Mouse (Mus musculus) layer of hippocampus, adult 2 months (tissue): ENCODE measurements around the gene C2cd3. TPM values are rescaled to one million over a fixed set of nuclear protein-coding genes. Genes with fewer than 3 reads are reported as not detected.

ENCODE experiments used
- DNase-seq, 2 experiments: peaks; one replicate each; pipeline ENCODE4 v3.0.0; 2022; ENCODE audit warnings: low spot score in 2 of 2
- H3K27ac ChIP-seq: fragments of 200-600 bp; 2 replicates; pipeline ENCODE4 v1.8.1; 2022
- H3K4me3 ChIP-seq: fragments of 200-600 bp; 2 replicates; pipeline ENCODE4 v1.8.1; 2022; ENCODE audit warnings: mild to moderate bottlenecking
- CTCF ChIP-seq: fragments of 200-600 bp; conservative IDR thresholded peaks from 2 replicates; pipeline ENCODE4 v1.8.1; 2022; ENCODE audit warnings: antibody characterized with exemption, mild to moderate bottlenecking, moderate library complexity
- long read RNA-seq, 2 experiments: library from polyadenylated mRNA; stranded (forward); transcript quantifications; one replicate each; pipeline ENCODE4 v2.0.0; 2021; ENCODE audit warnings: borderline mapping rate in 2 of 2
- total RNA-seq, 2 experiments: library from RNA; stranded (reverse); gene quantifications; 2 replicates each; pipeline ENCODE4 v1.2.3; 2021

Gene C2cd3
- total RNA-seq, result 10 to 100 TPM; 22.7 to 22.8 TPM
- long read RNA-seq, experiment 1, partial matches to known transcripts, result 5 of 9 reads
- long read RNA-seq, experiment 1, other reads (novel, unspliced or antisense), result 4 of 9 reads
- long read RNA-seq, experiment 2, full-length matches to known transcripts, result 2 of 7 reads
- long read RNA-seq, experiment 2, partial matches to known transcripts, result 4 of 7 reads
- long read RNA-seq, experiment 2, other reads (novel, unspliced or antisense), result 1 of 7 reads

GRCm38 (mm10) chr7:100371495-100372451, at the start of gene C2cd3, which contains the start of gene Ppme1:
C2cd3 (plus strand) TSS chr7:100372233.
Ppme1 (minus strand) TSS chr7:100372307.
- Histone ChIP-seq H3K27ac (peak within 1 kb of the TSS; percentile 95), H3K4me3 (peak within 1 kb of the TSS; percentile 65)
- TF ChIP-seq CTCF, result peak; percentile 71
- DNase-seq, result peak; percentile 98 to 100

- TF ChIP-seq CTCF, result no peak
These were observed 48.3 kb upstream of the C2cd3 start for GRCm38 (mm10) chr7:100323721-100324120.

GRCm38 (mm10) chr7:100325482-100325881, 46.6 kb upstream of the C2cd3 start:
- peak; percentile 91 for TF ChIP-seq CTCF
- peak; percentile 25 to 53 for DNase-seq
- H3K4me3 ChIP-seq, result no peak overlapping the region
- no peak overlapping the region for H3K27ac ChIP-seq

More at GRCm38 (mm10) chr7:100323721-100324120, 48.3 kb upstream of the C2cd3 start:
- no peak overlapping the region for H3K4me3 ChIP-seq
- DNase-seq, result no peak
- no peak overlapping the region for H3K27ac ChIP-seq

GRCm38 (mm10) chr7:100327514-100327913, 44.5 kb upstream of the C2cd3 start:
- TF ChIP-seq CTCF, result no peak
- H3K27ac ChIP-seq, result no peak overlapping the region
- DNase-seq, result no peak
- H3K4me3 ChIP-seq, result no peak overlapping the region

GRCm38 (mm10) chr7:100328636-100329035, 43.4 kb upstream of the C2cd3 start:
- no peak for TF ChIP-seq CTCF

GRCm38 (mm10) chr7:100331269-100331668, 40.8 kb upstream of the C2cd3 start:
- DNase-seq, result no peak
- H3K4me3 ChIP-seq, result no peak overlapping the region
- no peak overlapping the region for H3K27ac ChIP-seq
- no peak for TF ChIP-seq CTCF

More at GRCm38 (mm10) chr7:100328636-100329035, 43.4 kb upstream of the C2cd3 start:
- no peak overlapping the region for H3K27ac ChIP-seq
- no peak overlapping the region for H3K4me3 ChIP-seq
- no peak for DNase-seq

- no peak for TF ChIP-seq CTCF
- Histone ChIP-seq H3K27ac (no peak overlapping the region), H3K4me3 (no peak overlapping the region)
- no peak for DNase-seq
These were observed 36.1 kb upstream of the C2cd3 start for GRCm38 (mm10) chr7:100335921-100336320.

- Histone ChIP-seq H3K27ac (no peak overlapping the region), H3K4me3 (no peak overlapping the region)
- no peak for DNase-seq
- TF ChIP-seq CTCF, result no peak
These were observed 17.0 kb upstream of the C2cd3 start for GRCm38 (mm10) chr7:100354984-100355383.

GRCm38 (mm10) chr7:100356324-100356723, 15.7 kb upstream of the C2cd3 start:
- no peak for DNase-seq
- no peak overlapping the region for H3K27ac ChIP-seq
- no peak for TF ChIP-seq CTCF
- no peak overlapping the region for H3K4me3 ChIP-seq

GRCm38 (mm10) chr7:100356768-100357167, 15.3 kb upstream of the C2cd3 start:
- Histone ChIP-seq H3K4me3 (no peak overlapping the region), H3K27ac (no peak overlapping the region)
- no peak for TF ChIP-seq CTCF
- no peak for DNase-seq

- Histone ChIP-seq H3K4me3 (no peak overlapping the region), H3K27ac (no peak overlapping the region)
- TF ChIP-seq CTCF, result no peak
- no peak for DNase-seq
These were observed 14.2 kb upstream of the C2cd3 start for GRCm38 (mm10) chr7:100357856-100358255.

GRCm38 (mm10) chr7:100363162-100363561, 8.9 kb upstream of the C2cd3 start:
- no peak for TF ChIP-seq CTCF
- Histone ChIP-seq H3K4me3 (no peak overlapping the region), H3K27ac (no peak overlapping the region)
- DNase-seq, result no peak

GRCm38 (mm10) chr7:100364888-100365287, 7.1 kb upstream of the C2cd3 start:
- H3K4me3 ChIP-seq, result no peak overlapping the region
- no peak for TF ChIP-seq CTCF
- DNase-seq, result no peak
- H3K27ac ChIP-seq, result peak overlapping the region; percentile 37; the same call in 1 of the 2 replicates
